Mouse (Mus musculus) kidney, embryonic 14.5 days (tissue): ENCODE data around the gene Ppp6r1. TPM values are rescaled to one million over a fixed set of nuclear protein-coding genes. Genes with fewer than 3 reads are reported as not detected.

ENCODE experiments used
- ATAC-seq: fragments of 200-750 bp; cut with Nextera tagmentation; 2 replicates; pipeline ENCODE4 v1.8.0; 2017; ENCODE audit warnings: moderate number of reproducible peaks, mild to moderate bottlenecking, moderate TSS enrichment, moderate library complexity; ENCODE audit not compliant: low FRiP score, low TSS enrichment
- H3K27ac ChIP-seq: fragments of 300-500 bp; sonication (generic); 2 replicates; pipeline ENCODE4 v1.5.1; 2014; ENCODE audit warnings: low read depth, mild to moderate bottlenecking, low read length, moderate library complexity, mixed read lengths
- H3K27me3 ChIP-seq: fragments of 300-500 bp; sonication (generic); 2 replicates; pipeline ENCODE4 v1.6.1; 2014; ENCODE audit warnings: mild to moderate bottlenecking, low read length; ENCODE audit not compliant: control insufficient read depth, insufficient read depth
- H3K36me3 ChIP-seq: fragments of 300-500 bp; sonication (generic); 2 replicates; pipeline ENCODE4 v1.6.1; 2014; ENCODE audit warnings: low read length, mixed read lengths; ENCODE audit not compliant: control insufficient read depth, insufficient read depth
- H3K4me1 ChIP-seq: fragments of 300-500 bp; sonication (generic); 2 replicates; pipeline ENCODE4 v1.6.1; 2014; ENCODE audit warnings: low read length, mixed read lengths; ENCODE audit not compliant: control insufficient read depth, insufficient read depth
- H3K4me2 ChIP-seq: fragments of 300-500 bp; sonication (generic); replicated peaks from 2 replicates; pipeline ENCODE4 v1.6.1; 2014; ENCODE audit warnings: low read depth, mild to moderate bottlenecking, low read length
- H3K4me3 ChIP-seq: fragments of 300-500 bp; sonication (generic); 2 replicates; pipeline ENCODE4 v1.5.1; 2014; ENCODE audit warnings: mild to moderate bottlenecking, low read length
- H3K9ac ChIP-seq: fragments of 300-500 bp; sonication (generic); 2 replicates; pipeline ENCODE4 v1.6.1; 2014; ENCODE audit warnings: low read depth, mild to moderate bottlenecking, low read length, moderate library complexity
- H3K9me3 ChIP-seq: fragments of 300-500 bp; sonication (generic); 2 replicates; pipeline ENCODE4 v1.6.1; 2016; ENCODE audit warnings: low read length; ENCODE audit not compliant: control insufficient read depth
- WGBS: fragments of 180-500 bp; shearing (Covaris S2); extraction: QIAGEN DNeasy Blood & Tissue Kit; methylation state at CpG from one replicate; pipeline ENCODE4 v1.1.7; 2014; 5-methylcytosine and 5-hydroxymethylcytosine counted together
- polyA plus RNA-seq: library from polyadenylated mRNA; unstranded; fragments of >200 nt; fragmentation: Nextera tagmentation; extraction: Ambion mirVana; gene quantifications from 2 replicates; pipeline ENCODE4 v1.2.1, GENCODE M21; 2014

Gene Ppp6r1
- polyA plus RNA-seq, 1 experiment from 2014 or later: 10.2 TPM

DNA sequence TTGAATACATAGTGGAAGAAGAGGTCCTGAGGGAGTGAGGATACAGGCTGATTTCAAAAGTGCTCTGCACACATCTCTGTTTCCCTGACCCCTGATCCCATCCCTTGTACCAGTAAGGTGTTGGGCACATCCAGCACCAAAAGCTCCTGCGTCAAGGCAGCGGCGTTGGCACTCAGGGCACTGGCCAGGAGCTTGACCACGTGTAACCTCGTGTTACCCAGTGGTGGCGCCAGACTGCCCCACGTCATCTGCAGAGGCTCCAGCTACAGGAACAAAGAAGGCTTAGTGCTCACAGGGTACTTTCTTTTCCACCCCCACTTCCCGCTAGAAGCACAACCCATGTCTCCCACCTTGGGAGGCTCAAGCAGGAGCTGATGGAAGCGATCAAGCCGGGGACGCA, 17.7 kb downstream of the Ppp6r1 start:
- no peaks in the 10 kb centered on the region for H3K4me1 ChIP-seq
- H3K27me3 ChIP-seq: no peaks in the 10 kb centered on the region
- H3K9me3 ChIP-seq: no peaks in the 10 kb centered on the region
- H3K36me3 ChIP-seq: peaks cover 79% of the 10 kb centered on the region
- H3K9ac ChIP-seq: no peak overlapping the region
- no peak overlapping the region for H3K4me3 ChIP-seq
- ATAC-seq: no peak
- H3K4me2 ChIP-seq: no peak overlapping the region
- 87% methylated on average over 11 of the region's 11 CpGs for WGBS
- H3K27ac ChIP-seq: no peak overlapping the region

DNA sequence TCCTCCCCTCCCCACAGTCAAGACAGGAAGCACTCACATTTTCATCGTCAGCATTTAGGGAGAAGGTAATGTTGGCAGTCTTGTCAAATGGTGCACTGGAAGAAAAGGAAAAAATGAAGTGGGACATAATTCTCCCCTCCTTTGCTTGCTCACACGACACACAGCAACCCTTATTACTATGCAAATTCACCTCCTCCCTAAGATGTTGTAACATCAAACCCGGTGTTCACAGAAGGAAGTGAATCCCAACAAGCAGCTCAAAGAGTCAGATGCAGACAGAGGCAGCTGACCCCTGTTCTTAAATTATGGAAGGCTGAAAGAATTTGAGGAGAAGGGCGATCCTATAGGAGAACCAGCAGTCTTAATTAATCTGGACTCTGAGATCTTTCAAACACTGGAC, 22.6 kb downstream of the Ppp6r1 start:
- ATAC-seq: no peak
- WGBS: 86% methylated on average over 4 of the region's 4 CpGs

DNA sequence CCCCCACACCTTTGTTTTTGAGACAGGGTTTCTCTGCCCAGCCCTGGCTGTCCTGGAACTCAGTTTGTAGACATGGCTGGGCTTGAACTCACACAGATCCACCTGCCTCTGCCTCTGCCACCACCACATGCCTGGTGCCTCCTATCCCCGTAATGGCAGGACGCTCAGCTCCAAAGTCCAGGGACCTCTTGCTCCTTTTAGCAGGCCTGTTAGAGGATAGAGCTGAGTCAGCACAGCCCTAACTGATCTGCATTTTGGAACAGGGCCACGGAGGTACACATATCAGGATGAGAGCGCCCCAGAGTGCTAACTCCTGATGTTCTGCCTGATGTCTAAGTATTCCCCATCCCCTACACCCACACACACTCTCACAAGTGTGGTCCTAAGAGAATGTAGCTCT, 27.8 kb downstream of the Ppp6r1 start, which contains the start of gene Tmem86b:
Gene Tmem86b (minus strand): TSS at position 392 of the 400 bp plus-strand sequence.
- Histone ChIP-seq H3K4me1 (no peaks in the 10 kb centered on the region), H3K4me2 (no peak within 1 kb of the TSS), H3K36me3 (peaks cover 68% of the 10 kb centered on the region), H3K27ac (no peak within 1 kb of the TSS), H3K27me3 (no peaks in the 10 kb centered on the region), H3K4me3 (no peak within 1 kb of the TSS), H3K9ac (no peak within 1 kb of the TSS), H3K9me3 (no peaks in the 10 kb centered on the region)
- ATAC-seq: no peak
- WGBS: 95% methylated on average over 4 of the region's 4 CpGs

More for the DNA sequence above, 22.6 kb downstream of the Ppp6r1 start:
- no peak overlapping the region for H3K4me2 ChIP-seq
- peaks cover 85% of the 10 kb centered on the region for H3K36me3 ChIP-seq
- no peaks in the 10 kb centered on the region for H3K27me3 ChIP-seq
- no peak overlapping the region for H3K9ac ChIP-seq
- no peak overlapping the region for H3K27ac ChIP-seq
- H3K4me1 ChIP-seq: no peaks in the 10 kb centered on the region
- H3K4me3 ChIP-seq: no peak overlapping the region
- H3K9me3 ChIP-seq: no peaks in the 10 kb centered on the region

DNA sequence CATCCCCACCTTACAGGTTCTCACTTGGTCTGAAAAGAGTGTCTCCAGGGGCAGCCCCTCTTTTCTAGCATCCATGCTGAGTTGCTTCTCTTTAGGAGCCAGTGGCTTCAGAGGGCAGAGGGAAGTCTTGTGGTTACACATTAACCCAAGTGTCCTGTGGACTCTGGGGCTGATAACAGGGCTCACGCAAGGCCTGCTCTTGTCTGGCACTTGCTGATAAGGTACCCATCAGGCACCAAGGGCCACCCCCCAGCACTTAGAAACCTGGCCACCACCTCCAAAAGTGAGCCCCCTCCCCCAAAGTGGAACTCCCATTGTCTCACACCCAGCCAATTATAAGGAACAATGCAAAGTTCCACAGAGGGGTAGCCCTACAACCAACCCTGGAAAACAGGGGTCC, 28.6 kb downstream of the Ppp6r1 start:
- no peak for ATAC-seq
- H3K27ac ChIP-seq: no peak overlapping the region
- H3K27me3 ChIP-seq: no peaks in the 10 kb centered on the region
- no peak overlapping the region for H3K9ac ChIP-seq
- H3K4me3 ChIP-seq: no peak overlapping the region
- H3K4me2 ChIP-seq: no peak overlapping the region
- 85% methylated on average over 1 of the region's 1 CpGs for WGBS
- H3K9me3 ChIP-seq: no peaks in the 10 kb centered on the region
- H3K4me1 ChIP-seq: no peaks in the 10 kb centered on the region
- H3K36me3 ChIP-seq: peaks cover 60% of the 10 kb centered on the region

DNA sequence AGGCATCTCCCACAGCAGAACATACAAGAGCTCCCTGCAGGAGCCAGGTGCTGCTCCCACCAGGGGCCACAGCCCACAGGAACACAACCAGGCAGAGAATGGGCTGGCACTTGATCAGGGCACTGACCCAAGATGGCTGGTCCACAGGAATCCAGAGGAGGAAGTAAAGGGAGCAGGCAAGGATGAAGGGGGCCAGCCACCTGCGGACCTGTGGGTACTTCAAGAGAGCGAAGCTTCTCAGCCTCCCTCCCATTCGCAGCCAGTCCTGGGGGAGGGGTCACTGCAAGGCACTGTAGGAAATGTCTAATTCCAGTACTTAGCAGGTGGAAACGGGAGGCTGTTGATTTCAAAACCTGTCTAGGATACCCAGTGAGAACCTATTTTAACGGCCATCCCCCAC, 29.2 kb downstream of the Ppp6r1 start:
- H3K27me3 ChIP-seq: no peaks in the 10 kb centered on the region
- no peak overlapping the region for H3K27ac ChIP-seq
- ATAC-seq: no peak
- peaks cover 55% of the 10 kb centered on the region for H3K36me3 ChIP-seq
- H3K9me3 ChIP-seq: no peaks in the 10 kb centered on the region
- no peak overlapping the region for H3K4me2 ChIP-seq
- H3K4me1 ChIP-seq: no peaks in the 10 kb centered on the region
- no peak overlapping the region for H3K9ac ChIP-seq
- 92% methylated on average over 5 of the region's 5 CpGs for WGBS
- H3K4me3 ChIP-seq: no peak overlapping the region

DNA sequence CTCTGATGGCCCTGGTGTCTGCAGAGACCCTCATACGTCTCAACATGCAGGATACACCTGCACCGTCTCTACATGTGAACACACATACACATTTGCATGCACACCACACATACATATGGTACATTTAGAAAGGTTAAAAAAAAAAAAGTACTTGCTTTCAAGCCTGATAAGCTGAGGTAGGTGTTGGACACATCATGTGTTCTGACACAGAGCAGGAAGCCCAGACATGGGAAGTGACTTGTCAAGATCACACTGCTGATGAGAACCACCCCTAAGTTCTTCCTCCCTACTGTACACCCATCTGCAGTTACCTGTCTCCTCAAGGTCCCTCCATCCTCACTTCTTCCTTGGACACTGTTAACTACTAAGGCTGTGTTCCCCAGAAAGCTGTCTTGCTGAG, 32.9 kb downstream of the Ppp6r1 start:
- no peaks in the 10 kb centered on the region for H3K27me3 ChIP-seq
- no peak overlapping the region for H3K4me3 ChIP-seq
- peaks cover 25% of the 10 kb centered on the region for H3K36me3 ChIP-seq
- no peaks in the 10 kb centered on the region for H3K4me1 ChIP-seq
- no peaks in the 10 kb centered on the region for H3K9me3 ChIP-seq
- no peak overlapping the region for H3K4me2 ChIP-seq
- ATAC-seq: no peak
- H3K9ac ChIP-seq: no peak overlapping the region
- 85% methylated on average over 2 of the region's 2 CpGs for WGBS
- H3K27ac ChIP-seq: no peak overlapping the region

DNA sequence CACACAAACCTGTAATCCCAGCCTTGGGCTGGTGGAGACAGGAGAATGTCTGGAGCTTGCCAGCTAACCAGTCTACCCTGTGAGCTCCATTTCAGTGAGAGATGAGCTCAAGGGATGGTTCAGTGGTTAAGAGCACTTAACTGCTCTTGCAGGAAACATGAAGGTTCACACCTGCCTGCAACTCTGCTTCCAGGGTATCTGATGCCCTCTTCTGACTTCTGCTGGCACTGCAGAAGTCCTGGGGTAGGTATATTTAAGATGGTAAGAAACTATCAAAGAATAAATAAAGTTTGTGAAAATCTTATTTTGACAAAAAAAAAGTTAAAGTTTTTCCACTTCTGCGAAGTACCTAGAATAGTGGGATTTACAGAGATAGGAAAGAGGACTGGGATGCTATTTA, 34.5 kb downstream of the Ppp6r1 start:
- Histone ChIP-seq H3K4me3 (no peak overlapping the region), H3K4me2 (no peak overlapping the region), H3K9ac (no peak overlapping the region), H3K36me3 (peaks cover 13% of the 10 kb centered on the region), H3K27ac (no peak overlapping the region), H3K4me1 (no peaks in the 10 kb centered on the region), H3K9me3 (no peaks in the 10 kb centered on the region), H3K27me3 (no peaks in the 10 kb centered on the region)
- WGBS: 59% methylated on average over 1 of the region's 1 CpGs
- peak; percentile 32; the same call in 1 of the 2 replicates for ATAC-seq

DNA sequence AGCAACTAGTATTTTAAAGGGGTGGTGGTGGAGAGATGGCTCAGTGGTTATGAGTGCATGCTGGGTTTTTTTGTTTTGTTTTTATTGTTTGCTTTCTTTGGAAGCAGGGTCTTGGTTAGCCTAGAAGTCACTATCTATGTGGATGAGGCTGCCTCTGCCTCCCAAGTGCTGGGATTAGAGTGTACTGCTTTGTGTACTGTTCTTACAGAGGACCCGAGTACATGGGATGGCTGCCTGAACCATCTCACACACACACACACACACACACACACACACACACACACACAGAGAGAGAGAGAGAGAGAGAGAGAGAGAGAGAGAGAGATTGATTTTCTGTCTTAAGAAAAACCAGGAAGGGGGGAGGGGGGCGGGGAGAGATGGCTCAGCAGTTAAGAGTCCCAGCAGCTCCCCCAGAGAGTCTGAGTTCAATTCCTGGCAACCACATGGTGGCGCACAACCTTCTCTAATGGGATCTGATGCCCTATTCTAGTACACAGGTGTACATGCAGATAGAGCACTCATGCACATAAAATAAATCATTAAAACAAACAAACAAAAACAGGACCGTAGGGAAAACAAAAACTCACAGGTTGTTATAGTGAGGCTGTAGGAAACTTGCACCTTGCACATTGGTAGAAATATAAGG, 35.2 kb downstream of the Ppp6r1 start:
- ATAC-seq: peak; percentile 40; the same call in 1 of the 2 replicates
- WGBS: 24% methylated on average over 4 of the region's 4 CpGs

DNA sequence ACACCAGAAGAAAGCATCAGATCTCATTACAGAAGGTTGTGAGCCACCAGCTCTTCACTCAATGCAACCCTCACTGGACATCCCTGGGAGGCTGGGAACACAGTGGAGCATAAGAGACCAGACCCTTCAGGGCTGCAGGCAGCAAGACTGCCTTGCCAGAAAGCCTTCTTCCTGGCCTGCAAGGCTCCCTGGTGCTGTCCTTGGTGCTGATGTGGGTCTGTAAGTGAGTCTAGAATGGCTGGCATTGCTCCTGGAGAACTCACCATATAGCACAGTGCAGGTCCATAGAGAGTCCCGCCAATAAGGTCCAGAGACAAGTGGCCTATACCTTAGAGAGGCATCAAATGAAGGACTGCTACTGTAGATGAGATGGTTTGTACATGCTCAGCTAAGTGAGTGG, 38.8 kb downstream of the Ppp6r1 start:
- no peaks in the 10 kb centered on the region for H3K36me3 ChIP-seq
- peak; percentile 40; the same call in 1 of the 2 replicates for ATAC-seq
- H3K27ac ChIP-seq: no peak overlapping the region
- H3K9ac ChIP-seq: no peak overlapping the region
- no peaks in the 10 kb centered on the region for H3K4me1 ChIP-seq
- no peaks in the 10 kb centered on the region for H3K27me3 ChIP-seq
- H3K4me3 ChIP-seq: no peak overlapping the region
- H3K9me3 ChIP-seq: no peaks in the 10 kb centered on the region
- no peak overlapping the region for H3K4me2 ChIP-seq
- 30% methylated on average over 1 of the region's 1 CpGs for WGBS

More for the DNA sequence above, 35.2 kb downstream of the Ppp6r1 start:
- no peak overlapping the region for H3K4me2 ChIP-seq
- no peaks in the 10 kb centered on the region for H3K9me3 ChIP-seq
- H3K4me3 ChIP-seq: no peak overlapping the region
- no peaks in the 10 kb centered on the region for H3K27me3 ChIP-seq
- H3K36me3 ChIP-seq: peaks cover 7% of the 10 kb centered on the region
- H3K9ac ChIP-seq: no peak overlapping the region
- H3K27ac ChIP-seq: no peak overlapping the region
- H3K4me1 ChIP-seq: no peaks in the 10 kb centered on the region
